Mouse (Mus musculus) cerebellum, adult 2 months (tissue): ENCODE measurements around the gene Hps4.

Source experiments
- CTCF ChIP-seq: fragments of 200-500 bp; IDR thresholded peaks from 2 replicates; pipeline ENCODE4 v1.5.1; 2011; ENCODE audit warnings: low read depth, mild to moderate bottlenecking, control low read depth, low read length, moderate library complexity, borderline replicate concordance; ENCODE audit not compliant: insufficient read depth
- POLR2A ChIP-seq: fragments of 200-500 bp; IDR thresholded peaks from 2 replicates; pipeline ENCODE4 v1.6.1; 2011; ENCODE audit warnings: low read length, control low read depth, borderline replicate concordance; ENCODE audit not compliant: insufficient read depth

DNA sequence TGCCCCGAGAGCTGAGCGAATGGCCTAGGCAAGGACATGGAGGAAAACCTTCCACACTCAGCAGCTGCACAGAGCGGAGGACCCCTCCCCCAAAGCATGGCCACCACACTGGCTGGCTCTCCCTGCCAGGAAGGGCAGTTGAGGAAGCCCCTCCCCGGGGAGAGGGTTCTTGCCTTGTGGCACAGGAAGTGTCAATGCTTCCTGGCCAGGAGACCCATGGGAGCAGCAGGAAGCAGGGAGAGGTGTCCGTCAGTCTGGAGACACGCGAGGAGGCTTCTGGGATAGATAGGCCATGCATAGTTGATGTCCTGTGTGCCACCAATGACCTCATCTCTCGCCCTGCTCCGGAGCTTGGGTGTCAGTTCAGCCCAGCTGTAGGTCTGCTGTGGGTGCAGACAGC lies 13.4 kb downstream of the Hps4 start:
- no peak for TF ChIP-seq CTCF
- no peak for TF ChIP-seq POLR2A
